Mouse (Mus musculus): ENCODE data around the gene Ogdhl. TPM values are rescaled to one million over a fixed set of nuclear protein-coding genes. Genes with fewer than 3 reads are reported as not detected.

Ogdhl gene
- total RNA-seq (2023): not detected

GRCm38 (mm10) chr14:32321732-32322685 is at the start of gene Ogdhl:
TSS of gene Ogdhl (plus strand) at chr14:32322019.

DNA sequence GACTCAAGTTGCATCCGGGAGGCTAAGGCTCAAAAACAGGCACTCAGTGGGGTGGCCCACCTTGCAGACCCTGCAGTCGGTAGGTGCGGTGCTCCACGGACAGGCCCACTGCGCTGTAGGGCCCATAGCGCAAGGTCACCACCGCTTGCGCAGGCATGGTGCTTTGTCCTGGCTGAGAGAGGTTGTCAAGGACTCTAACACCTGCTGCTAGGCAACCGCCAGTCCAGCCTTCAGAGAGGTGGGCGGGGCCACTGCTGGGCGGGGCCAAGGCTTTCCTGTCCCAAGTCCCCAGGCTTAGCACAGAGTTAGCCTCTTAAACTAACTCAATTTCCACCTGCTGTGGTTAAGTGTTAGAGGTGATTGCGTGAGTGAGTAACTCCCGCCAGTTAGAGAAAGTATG is 66.4 kb downstream of the Ogdhl start, which contains the start of gene 1700024G13Rik:
Gene 1700024G13Rik, minus strand, starts transcription at position 196 of the 400 bp plus-strand sequence.

Other genes starting within 250 kb of the Ogdhl start
- gene Oxnad1, start 236.6 kb upstream of the Ogdhl start, total RNA-seq (2023): 10 to 100 TPM; 11.0 to 15.1 TPM
- gene Dph3, start 236.3 kb upstream of the Ogdhl start, total RNA-seq (2023): 10 to 100 TPM; 76.9 to 94.2 TPM
- not detected for gene Msmb, start 180.0 kb upstream of the Ogdhl start, total RNA-seq (2023)
- 10 to 100 TPM; 72.3 to 73.2 TPM for gene Ncoa4, start 162.2 kb upstream of the Ogdhl start, total RNA-seq (2023)
- 10 to 100 TPM; 67.2 to 89.6 TPM for gene Timm23, start 120.1 kb upstream of the Ogdhl start, total RNA-seq (2023)
- gene Parg, start 120.1 kb upstream of the Ogdhl start, total RNA-seq (2023): 10 to 100 TPM; 59.6 to 75.5 TPM
- gene 1700024G13Rik, start 66.4 kb downstream of the Ogdhl start, total RNA-seq (2023): not detected
- gene Slc18a3, start 142.8 kb downstream of the Ogdhl start, total RNA-seq (2023): not detected
- not detected for gene Chat, start 144.0 kb downstream of the Ogdhl start, total RNA-seq (2023)
- 10 to 100 TPM; 44.3 to 45.1 TPM for gene Ercc6, start 191.5 kb downstream of the Ogdhl start, total RNA-seq (2023)

All from B cell, adult 67 days (primary cell).